Mouse (Mus musculus) testis, adult 10 weeks (tissue): ENCODE results near the gene 1520401A03Rik. TPM values are rescaled to one million over a fixed set of nuclear protein-coding genes. Genes with fewer than 3 reads are reported as not detected.

Experiments
- polyA plus RNA-seq: library from polyadenylated mRNA; stranded (reverse); fragments of 350-450 nt; fragmentation: Illumina TruSeq; extraction: RNeasy Lipid Tissue Mini Kit (QIAGEN cat#74804); gene quantifications from one replicate; pipeline ENCODE4 v1.2.3, GENCODE M21; 2014; ENCODE audit warnings: low read depth, low replicate concordance

The 1520401A03Rik gene
- polyA plus RNA-seq, result 0.87 TPM

DNA sequence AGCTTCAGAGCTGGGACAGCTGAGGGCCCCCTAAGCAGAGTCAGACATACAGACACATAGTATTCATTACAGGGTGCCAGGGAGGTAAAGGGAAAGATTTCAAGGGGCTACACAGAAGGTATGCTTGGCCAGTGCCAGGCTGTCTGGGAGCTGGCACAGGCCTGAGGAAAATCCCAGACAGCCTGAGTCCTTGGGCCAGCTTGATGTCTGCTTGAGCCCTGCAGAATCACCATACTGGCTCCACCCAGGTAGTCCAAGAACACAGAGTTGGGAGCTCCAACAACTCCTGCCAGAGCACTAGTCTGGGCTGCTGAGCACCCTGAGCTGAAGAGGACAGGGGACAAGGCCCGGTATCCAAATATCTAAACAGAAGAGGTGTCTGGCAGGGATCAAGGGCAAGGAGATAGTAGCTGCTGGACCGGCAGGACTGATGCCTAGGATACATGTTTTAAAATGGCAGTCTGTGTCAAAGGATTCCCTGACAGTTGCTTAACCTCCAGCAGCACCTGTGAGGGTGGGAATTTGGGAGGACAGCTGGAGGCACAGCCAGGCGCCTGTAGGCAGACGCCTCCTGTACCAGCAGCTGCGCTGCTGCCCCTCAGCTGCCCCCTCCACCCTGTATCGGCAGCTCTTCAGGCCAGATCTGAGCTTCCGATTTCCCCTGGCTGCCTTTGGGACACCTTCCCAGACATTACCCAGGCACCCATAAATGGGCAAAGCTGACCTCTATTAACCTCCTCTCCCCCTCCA lies at the start of gene 1520401A03Rik:
Gene 1520401A03Rik (minus strand): TSS at position 408 of the 750 bp plus-strand sequence.

DNA sequence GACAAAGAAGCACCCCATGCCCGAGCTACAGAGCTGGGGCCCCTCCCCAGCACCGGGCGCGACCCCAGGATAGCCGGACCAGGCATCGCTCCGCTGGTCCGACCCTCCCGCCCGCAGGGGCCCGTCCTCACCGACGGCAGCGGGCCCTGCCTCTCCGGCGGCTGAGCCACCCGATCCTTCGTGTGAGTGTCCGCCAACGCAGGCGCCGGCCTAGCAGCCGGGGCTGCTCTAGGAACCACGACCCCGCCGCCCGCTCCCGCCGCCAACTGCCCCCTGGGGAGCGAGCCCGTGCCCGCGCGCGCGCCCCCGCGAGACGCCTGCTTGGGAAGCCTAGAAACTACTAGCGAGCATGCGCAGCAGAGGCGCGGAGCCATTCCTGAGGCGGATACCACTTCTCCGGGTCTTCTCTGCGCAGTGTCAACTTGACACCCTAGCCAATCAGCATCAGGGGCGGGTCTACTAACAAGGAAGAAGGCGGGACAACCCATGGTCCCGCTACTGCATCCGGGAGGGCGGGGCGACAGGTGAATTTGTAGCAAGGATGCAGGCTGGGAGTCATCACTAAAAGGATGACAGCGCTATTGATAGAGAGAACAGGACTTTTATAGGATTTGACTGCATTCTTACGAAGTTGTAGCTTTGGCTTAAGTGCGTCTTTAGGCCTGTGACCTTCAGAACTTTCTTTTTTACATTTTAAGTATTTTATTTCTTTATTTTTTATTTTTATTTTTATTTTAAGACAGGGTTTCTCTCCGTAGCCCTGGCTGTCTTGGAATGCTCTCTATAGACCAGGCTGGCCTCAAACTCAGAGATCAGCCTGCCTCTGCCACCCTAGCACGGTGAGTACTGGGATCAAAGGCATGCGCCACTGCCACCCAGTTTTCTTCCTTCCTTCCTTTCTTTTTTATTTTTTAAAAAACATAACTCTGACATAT lies 49.0 kb upstream of the 1520401A03Rik start, which contains the start of gene Flywch1:
Gene Flywch1 (minus strand): TSS at position 319 of the 935 bp plus-strand sequence.

DNA sequence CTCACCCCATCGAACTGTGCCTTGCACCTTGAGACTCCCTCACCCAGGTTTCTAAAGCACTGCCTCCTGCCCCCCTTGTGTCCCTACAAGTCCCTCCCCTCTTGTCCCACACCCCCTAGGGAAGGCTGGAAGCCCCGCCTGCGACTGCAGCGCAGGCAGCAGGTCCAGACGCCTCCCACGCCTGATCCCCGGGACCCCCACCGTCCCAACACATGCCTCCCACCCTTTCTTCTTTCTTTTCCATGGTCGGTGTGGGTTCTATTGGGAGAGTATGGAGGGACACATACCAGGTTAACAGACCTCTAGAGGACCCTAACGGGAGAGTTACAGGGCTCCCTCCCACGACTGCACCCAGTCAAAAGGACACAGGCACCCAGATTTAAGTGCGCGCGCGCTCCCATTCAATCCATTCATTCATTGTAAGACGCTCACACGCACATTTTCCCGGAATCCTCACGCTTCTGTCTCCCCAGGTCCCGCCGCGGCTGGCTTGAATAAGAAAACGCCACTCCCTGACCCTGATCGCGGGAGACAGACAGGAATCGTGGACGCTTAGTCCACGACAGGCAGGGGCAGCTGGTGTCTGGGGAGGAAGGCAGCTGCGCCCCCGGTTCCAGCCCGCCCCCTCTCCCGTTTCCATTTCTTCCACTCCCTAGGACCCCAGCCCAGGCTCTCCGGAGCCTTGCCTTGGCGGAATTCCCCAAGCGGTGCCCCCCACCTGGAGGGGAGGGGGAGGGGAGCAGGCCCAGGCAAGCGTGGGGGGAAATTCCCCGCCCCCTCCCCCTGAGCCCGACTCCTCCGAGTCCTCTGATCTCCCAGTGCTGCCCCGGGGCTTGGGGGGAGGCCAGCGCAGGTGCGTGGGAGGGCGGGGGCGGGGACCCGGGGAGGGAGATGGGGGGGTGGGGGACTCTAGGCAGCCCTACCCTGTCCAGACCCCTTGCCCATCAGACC lies 23.0 kb upstream of the 1520401A03Rik start, which contains the start of gene Kremen2:
Gene Kremen2 (minus strand): TSS at position 533 of the 951 bp plus-strand sequence.

DNA sequence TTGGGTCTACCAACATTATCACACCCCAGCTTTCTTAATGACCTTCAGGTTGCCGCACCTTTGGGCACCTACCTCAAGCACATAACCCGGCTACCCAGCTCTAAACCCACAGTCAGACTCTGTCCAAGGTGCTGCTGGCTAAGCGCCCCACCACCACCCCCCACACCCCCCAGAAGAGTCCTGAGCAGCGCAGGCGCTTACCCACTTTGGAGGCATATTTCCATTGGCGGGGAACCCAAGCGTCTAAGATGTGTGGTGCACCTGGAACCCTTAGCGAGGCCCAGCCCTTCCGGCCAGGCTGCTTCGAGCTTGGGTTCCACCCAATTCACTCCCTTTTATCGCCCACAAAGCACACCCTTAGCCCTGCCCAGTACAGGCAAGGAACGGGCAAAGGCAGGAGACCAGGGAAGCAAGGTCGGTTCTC lies 18.0 kb upstream of the 1520401A03Rik start, which contains the start of gene Paqr4:
Gene Paqr4 (minus strand): TSS at position 270 of the 424 bp plus-strand sequence.

DNA sequence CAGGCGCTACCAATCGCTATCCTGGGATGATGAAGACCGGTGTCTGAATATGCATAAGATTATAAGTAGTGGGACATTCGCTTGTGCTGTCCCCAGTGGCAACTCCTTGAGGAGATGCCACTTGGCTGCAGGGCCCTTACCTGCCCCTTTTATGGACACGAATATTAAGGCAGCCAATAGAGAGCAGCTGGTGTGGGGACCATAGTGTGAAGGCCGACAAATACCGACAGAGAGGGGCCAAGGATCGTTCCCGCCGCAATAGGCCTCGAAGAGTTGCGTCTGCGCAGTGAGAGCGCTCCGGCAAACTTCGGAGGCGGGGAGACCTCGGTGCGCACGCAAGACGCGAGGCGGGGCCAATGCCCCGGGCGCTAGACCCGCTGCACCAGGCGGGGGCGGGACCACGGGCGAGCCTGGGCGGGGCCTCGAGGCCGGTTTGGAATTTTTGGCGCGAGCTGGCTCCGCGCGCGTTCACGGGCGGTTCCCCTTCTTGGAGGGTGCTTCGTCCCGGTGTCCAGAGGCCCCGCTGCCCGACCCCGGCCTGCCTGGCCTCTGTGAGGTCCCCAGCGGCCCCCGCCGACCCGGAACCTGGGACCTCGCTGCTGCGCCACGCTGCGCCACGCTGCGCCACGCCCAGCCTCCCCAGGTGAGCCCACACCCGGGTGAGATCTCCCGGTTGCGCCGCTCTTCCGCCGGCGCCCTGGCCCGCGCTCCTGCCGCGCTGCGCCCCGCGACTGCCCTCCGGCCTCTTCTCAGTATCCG lies 3.6 kb upstream of the 1520401A03Rik start, which contains the start of gene Pkmyt1:
Gene Pkmyt1 (plus strand): TSS at position 338 of the 759 bp plus-strand sequence.

DNA sequence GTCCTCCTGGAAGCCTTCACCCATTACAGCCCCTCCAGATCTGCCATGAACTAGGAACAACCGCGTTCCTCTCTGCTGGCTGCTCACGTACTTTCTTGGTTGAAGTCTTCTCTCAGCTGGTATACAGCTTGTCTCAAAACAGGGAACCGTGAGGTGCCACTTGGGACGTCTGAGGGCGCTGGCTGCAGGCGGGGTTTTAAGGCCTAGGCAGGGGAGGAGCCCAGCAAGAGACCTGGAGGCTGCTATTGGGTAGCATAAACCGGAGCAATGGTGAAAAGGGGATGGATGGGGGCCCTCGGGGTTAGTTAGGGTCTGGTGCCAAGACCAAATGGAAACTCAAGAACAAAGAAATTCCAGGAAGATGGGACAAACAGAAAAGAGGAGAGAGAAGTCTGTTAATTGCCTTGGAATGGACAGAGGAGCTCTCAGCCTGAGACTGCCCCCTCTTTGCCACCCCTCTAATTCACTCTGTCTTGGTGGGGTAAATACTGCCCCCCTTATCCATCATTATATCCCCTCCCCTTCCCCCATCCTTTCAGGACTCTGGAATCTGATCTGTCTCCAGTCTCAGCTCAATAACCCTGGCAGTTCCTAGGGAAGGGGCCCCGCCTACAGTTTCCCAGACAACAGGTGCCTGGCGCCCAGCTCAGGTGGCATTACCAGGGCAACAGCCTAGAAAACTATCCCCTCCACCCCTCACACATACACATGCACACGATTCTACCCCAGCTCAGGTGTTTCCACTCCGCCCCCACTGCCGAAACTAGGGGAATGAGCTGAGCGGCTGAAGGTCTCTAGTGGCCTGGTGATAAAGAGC lies 38.5 kb downstream of the 1520401A03Rik start, which contains the start of gene Cldn9:
Gene Cldn9 (minus strand): TSS at position 171 of the 817 bp plus-strand sequence.

DNA sequence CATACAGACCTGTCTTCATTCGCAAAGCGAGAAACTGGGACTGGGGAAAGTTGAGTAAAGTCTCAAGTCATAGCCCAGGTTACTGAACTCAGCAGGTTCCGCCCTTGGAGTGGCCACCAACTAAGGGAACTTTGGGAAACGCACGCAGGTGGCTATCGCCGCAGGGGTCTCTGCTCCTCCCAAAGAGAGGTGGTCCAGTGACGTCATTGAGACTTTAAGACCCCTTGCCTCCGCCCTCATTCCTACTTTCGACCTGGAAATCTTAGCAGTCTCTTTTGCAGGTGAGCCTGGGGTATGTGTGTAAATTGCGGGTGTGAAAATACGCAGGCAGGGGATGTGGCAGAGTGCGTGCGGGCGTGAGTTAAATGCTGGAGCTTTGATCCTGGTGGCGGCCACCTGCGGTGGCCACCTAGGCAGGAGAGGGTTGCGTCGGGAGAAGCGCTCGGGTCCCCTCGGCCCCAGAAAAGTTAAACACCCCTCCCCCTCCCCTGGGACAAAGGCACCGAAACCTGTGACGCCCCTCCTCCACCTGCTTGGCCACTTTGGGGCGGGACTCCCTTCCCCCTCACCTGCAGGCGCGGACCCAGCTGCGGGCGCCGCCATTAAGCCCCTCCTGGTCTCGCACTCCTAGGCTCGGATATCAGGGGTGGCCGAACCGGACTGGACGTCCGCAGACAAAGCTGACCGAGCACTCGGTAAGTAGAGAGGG lies 43.3 kb downstream of the 1520401A03Rik start, which contains the start of gene Cldn6:
Gene Cldn6 (plus strand): TSS at position 123 of the 709 bp plus-strand sequence.

DNA sequence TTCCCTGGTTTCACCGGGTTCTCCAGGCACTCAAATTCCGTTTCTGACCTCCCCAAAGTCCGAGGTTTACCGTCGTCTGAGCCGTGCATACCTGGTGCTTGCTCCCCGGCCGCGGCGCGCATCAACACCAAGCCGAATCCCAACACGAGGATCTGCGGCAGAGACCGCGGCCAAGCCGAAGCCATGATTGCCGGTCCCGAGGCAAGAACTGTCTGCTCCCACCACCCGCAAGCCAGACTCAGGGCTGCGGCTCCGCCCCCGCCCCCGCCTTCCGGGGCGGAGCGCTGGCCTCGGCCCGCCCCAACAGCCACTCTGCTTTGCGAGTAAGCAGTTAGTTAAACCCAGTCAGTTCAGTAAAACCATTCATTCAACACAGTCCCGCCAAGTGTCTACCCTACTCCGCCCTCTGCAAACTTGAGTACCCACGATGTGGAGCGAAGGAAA lies 45.3 kb downstream of the 1520401A03Rik start, which contains the start of gene Tnfrsf12a:
Gene Tnfrsf12a (minus strand): TSS at position 233 of the 444 bp plus-strand sequence.

DNA sequence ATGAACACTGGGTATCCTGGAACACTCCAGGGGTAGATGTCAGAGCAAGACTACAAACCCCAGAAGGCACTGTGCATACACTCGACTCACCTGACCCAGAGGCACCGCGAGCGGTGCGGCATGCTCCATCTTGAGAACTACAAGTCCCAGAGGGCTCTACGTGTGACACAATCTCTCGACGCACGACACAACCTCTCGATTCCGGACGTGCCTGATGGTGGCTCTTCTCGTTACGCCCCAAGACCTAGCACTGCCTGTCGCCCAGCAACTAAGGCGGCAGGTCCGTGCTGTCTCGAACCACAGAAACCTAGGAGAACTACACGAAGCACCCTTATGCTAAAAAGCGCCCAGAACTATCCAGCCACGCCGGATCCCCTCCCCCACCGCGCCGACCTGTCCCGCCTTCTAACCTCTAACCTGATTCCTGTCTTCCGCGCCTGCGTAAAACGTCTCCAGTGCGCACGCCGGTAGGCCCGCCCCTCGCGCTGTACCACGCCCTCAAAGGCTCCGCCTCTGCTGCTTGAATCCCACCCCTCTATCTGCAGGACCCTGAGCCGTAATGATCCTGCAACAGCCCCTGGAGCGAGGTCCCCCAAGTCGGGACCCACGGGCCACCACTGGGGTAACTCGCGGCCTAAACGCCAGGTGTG lies 49.0 kb downstream of the 1520401A03Rik start, which contains the start of the genes Hcfc1r1 and Thoc6:
Gene Hcfc1r1 (plus strand): TSS at position 173 of the 650 bp plus-strand sequence.
Gene Thoc6 (minus strand): TSS at position 459 of the 650 bp plus-strand sequence.

DNA sequence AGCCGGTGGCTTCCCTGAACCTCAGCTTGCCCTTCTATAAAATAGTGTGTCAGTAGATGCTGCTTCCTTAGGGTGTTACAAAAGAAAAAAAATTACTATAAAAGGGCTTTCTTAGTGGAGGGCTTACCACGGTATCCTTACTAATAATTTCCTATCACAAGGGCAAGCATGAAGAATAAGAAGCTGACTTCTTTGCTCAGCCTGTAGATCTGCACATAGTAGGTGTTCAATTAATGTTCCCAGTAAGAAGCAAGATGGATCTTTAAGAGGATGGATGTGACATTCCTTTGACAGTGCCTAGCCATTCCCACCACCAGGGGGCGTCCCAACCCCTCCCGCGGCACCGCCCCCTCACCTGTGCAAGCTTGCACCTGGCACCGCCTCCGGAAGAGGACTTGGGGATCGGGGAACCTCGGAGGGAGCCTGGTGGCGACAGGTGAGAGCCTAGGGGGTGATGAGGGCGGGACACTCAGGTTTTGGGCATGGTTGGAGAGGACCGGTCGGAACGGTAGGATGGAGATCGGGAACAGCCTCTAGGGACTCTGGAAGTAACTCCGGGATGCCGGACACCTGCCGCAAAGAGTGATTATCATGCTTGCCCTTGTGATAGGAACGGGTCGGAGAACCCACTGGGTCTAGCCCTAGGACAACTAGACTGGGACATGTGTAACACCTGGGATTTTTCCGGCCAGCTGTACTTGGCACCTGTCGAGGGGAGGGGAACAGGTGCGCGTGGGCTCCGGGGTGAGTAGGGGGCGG lies 62.3 kb downstream of the 1520401A03Rik start, which contains the start of gene Bicdl2:
Gene Bicdl2 (plus strand): TSS at position 390 of the 759 bp plus-strand sequence.

Other genes with a start within 250 kb of the 1520401A03Rik start
- not detected for gene Vmn2r117, start 243.1 kb downstream of the 1520401A03Rik start, polyA plus RNA-seq
- gene Zfp213, start 158.5 kb downstream of the 1520401A03Rik start, polyA plus RNA-seq, result 0.14 TPM
- gene Zfp13, start 123.3 kb downstream of the 1520401A03Rik start, polyA plus RNA-seq, result 2.5 TPM
- gene Zscan10, start 121.9 kb downstream of the 1520401A03Rik start, polyA plus RNA-seq, result 0.41 TPM
- 0.14 TPM for gene Mmp25, start 77.5 kb downstream of the 1520401A03Rik start, polyA plus RNA-seq
- not detected for gene Bicdl2, start 62.3 kb downstream of the 1520401A03Rik start, polyA plus RNA-seq
- 3.5 TPM for gene Hcfc1r1, start 49.2 kb downstream of the 1520401A03Rik start, polyA plus RNA-seq
- 1.3 TPM for gene Thoc6, start 48.9 kb downstream of the 1520401A03Rik start, polyA plus RNA-seq
- gene Tnfrsf12a, start 45.3 kb downstream of the 1520401A03Rik start, polyA plus RNA-seq, result not detected
- gene Cldn6, start 43.5 kb downstream of the 1520401A03Rik start, polyA plus RNA-seq, result not detected
- gene Cldn9, start 38.8 kb downstream of the 1520401A03Rik start, polyA plus RNA-seq, result not detected
- gene Pkmyt1, start 3.6 kb upstream of the 1520401A03Rik start, polyA plus RNA-seq, result 1.9 TPM
- not detected for gene Paqr4, start 18.1 kb upstream of the 1520401A03Rik start, polyA plus RNA-seq
- not detected for gene Kremen2, start 23.1 kb upstream of the 1520401A03Rik start, polyA plus RNA-seq
- 7.3 TPM for gene Flywch1, start 48.8 kb upstream of the 1520401A03Rik start, polyA plus RNA-seq
- gene Flywch2, start 63.3 kb upstream of the 1520401A03Rik start, polyA plus RNA-seq, result 1.9 TPM
- 89.6 TPM for gene Srrm2, start 67.7 kb upstream of the 1520401A03Rik start, polyA plus RNA-seq
- gene Elob, start 106.4 kb upstream of the 1520401A03Rik start, polyA plus RNA-seq, result 40.8 TPM
- not detected for gene Prss33, start 113.3 kb upstream of the 1520401A03Rik start, polyA plus RNA-seq
- not detected for gene Prss32, start 121.1 kb upstream of the 1520401A03Rik start, polyA plus RNA-seq
- 2.3 TPM for gene Prss41, start 121.4 kb upstream of the 1520401A03Rik start, polyA plus RNA-seq
- gene Prss21, start 145.3 kb upstream of the 1520401A03Rik start, polyA plus RNA-seq, result 34.8 TPM
- gene Dcpp1, start 158.1 kb upstream of the 1520401A03Rik start, polyA plus RNA-seq, result not detected
- gene Dcpp2, start 158.1 kb upstream of the 1520401A03Rik start, polyA plus RNA-seq, result not detected
- gene Dcpp3, start 194.7 kb upstream of the 1520401A03Rik start, polyA plus RNA-seq, result not detected
- gene Sbp, start 218.9 kb upstream of the 1520401A03Rik start, polyA plus RNA-seq, result not detected
- gene Sbpl, start 232.5 kb upstream of the 1520401A03Rik start, polyA plus RNA-seq, result not detected